In the genomic region with DNA sequence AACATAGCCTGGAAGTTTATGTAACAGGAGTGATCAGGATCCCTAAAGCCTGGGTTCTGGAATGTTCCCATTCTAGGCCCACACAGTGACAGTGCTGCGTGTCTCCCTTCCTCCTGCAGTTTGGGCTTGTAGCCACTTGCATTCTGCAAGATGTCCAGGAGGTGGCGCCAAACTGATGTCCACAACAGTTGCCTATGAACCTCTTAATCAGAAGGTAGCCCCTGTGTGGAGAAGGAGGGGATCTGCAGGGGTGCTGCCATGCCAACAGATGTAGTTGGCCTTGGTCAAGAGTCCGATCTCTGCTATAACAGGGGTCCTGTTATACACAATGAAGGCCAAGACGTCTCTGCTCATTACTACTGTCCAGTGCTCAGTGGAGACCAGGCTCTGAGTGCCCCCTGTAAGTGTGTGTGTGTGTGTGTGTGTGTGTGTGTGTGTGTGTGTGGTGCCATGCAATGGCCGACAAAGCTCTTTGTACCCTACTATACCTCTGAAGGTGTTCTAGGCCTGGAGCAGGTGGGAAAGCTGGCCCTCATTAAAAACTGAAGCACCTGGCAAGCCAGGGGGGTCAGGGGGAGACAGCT, we compare ENCODE assay signal across 8 mouse cellular contexts. TPM values are rescaled to one million over a fixed set of nuclear protein-coding genes. Genes with fewer than 3 reads are reported as not detected.
DNase-seq lines count a peak whose midpoint lies in the region.

No protein-coding gene starts in this region.

- peak; percentile 66 for DNase-seq in WW6 (ENCODE audit: low read depth, low spot score)
- peak; percentile 95 to 96 for DNase-seq in cerebellum, postnatal 14 days
- DNase-seq in gastrocnemius, adult 18-20 months (ENCODE audit: low spot score): peak; percentile 94
- peak; percentile 88 for DNase-seq in induced T-regulatory cell, adult 2 months (ENCODE audit: low read depth)
- DNase-seq in left cerebral cortex, adult 9 months (ENCODE audit: low spot score in 2 of 2): peak; percentile 79 to 98
- peak; percentile 91 for DNase-seq in mesoderm, embryonic 11.5 days (ENCODE audit: low read depth, low spot score)
- DNase-seq in right cerebral cortex, postnatal 25 days: peak; percentile 90
- DNase-seq in urinary bladder, postnatal 25 days (ENCODE audit: low spot score): peak; percentile 88

RNA-seq across cellular contexts. Expression of gene Dkk3, which starts 24.5 kb away (rescaled TPM):
- 10 to 100 TPM in 1 of 2 experiments, 1 to 10 TPM in 1; 6.9 to 27.8 TPM for total RNA-seq in gastrocnemius, adult 18-20 months (2021)

RNA-seq across cellular contexts. Expression of gene Mical2, which starts 42.3 kb away (rescaled TPM):
- 100 to 1,000 TPM; 166 to 180 TPM for total RNA-seq in gastrocnemius, adult 18-20 months (2021)

Comparison
In these comparisons a context has a peak if more than half of its experiments do, and no peak if none do; other contexts are left out.
1. Peak in every context shown above with its lines: DNase-seq.